Mouse (Mus musculus) cerebellum, postnatal 25 days (tissue): ENCODE results near the gene Gm3238.
"Not testable (repeated sequence)": the region's sequence is repeated elsewhere in the genome, so short reads cannot be mapped to it uniquely, and the experiment has no call there.

Source experiments
- DNase-seq, 2 experiments: peaks; one replicate each; pipeline ENCODE4 v3.0.0; 2021; ENCODE audit warnings: mixed read lengths in 2 of 2

Gm3238 gene

GRCm38 (mm10) chr10:77771225-77771624, at the start of gene Gm3238:
Gm3238 (minus strand) TSS chr10:77771325.
- not testable (repeated sequence) for DNase-seq

- DNase-seq: no peak
Observed at GRCm38 (mm10) chr10:77819203-77819602, 48.1 kb upstream of the Gm3238 start.

- DNase-seq: no peak
Observed at GRCm38 (mm10) chr10:77818523-77818922, 47.4 kb upstream of the Gm3238 start.

- DNase-seq: peak in 1 of 2 experiments; percentile 17
Observed at GRCm38 (mm10) chr10:77815514-77815913, 44.4 kb upstream of the Gm3238 start.

- no peak for DNase-seq
Observed at GRCm38 (mm10) chr10:77814382-77814781, 43.3 kb upstream of the Gm3238 start, which contains the start of gene Gm2696. Gm2696 (plus strand) TSS chr10:77814682.

- no peak for DNase-seq
Observed at GRCm38 (mm10) chr10:77811743-77812142, 40.6 kb upstream of the Gm3238 start, which contains the start of gene Gm9507. Gm9507 (minus strand) TSS chr10:77811843.

- DNase-seq: no peak
Observed at GRCm38 (mm10) chr10:77804095-77804494, 33.0 kb upstream of the Gm3238 start.

GRCm38 (mm10) chr10:77798921-77799508, 27.9 kb upstream of the Gm3238 start, which contains the start of gene Gm19668:
Gm19668 (minus strand) TSS chr10:77799133.
- no peak for DNase-seq

GRCm38 (mm10) chr10:77798164-77798920, 27.2 kb upstream of the Gm3238 start:
- peak in 1 of 2 experiments; percentile 19 for DNase-seq

GRCm38 (mm10) chr10:77797677-77798076, 26.6 kb upstream of the Gm3238 start:
- no peak for DNase-seq

GRCm38 (mm10) chr10:77794976-77795375, 23.9 kb upstream of the Gm3238 start, which contains the start of gene Gm9639:
Gm9639 (minus strand) TSS chr10:77795076.
- DNase-seq: no peak

GRCm38 (mm10) chr10:77788621-77789020, 17.5 kb upstream of the Gm3238 start:
- no peak for DNase-seq

- not testable (repeated sequence) for DNase-seq
Observed at GRCm38 (mm10) chr10:77787876-77788275, 16.8 kb upstream of the Gm3238 start, which contains the start of gene Gm7137. Gm7137 (minus strand) TSS chr10:77788200.

- DNase-seq: not testable (repeated sequence)
Observed at GRCm38 (mm10) chr10:77783396-77783795, 12.3 kb upstream of the Gm3238 start.

GRCm38 (mm10) chr10:77782442-77782841, 11.3 kb upstream of the Gm3238 start, which contains the start of gene Gm3250:
Gm3250 (minus strand) TSS chr10:77782542.
- DNase-seq: not testable (repeated sequence)

GRCm38 (mm10) chr10:77776844-77777243, 5.7 kb upstream of the Gm3238 start, which contains the start of gene Gm7138:
Gm7138 (minus strand) TSS chr10:77776944.
- not testable (repeated sequence) for DNase-seq

- DNase-seq: not testable (repeated sequence)
Observed at GRCm38 (mm10) chr10:77772142-77772541, 1.0 kb upstream of the Gm3238 start.

GRCm38 (mm10) chr10:77769727-77770126, 1.4 kb downstream of the Gm3238 start:
- DNase-seq: no peak

GRCm38 (mm10) chr10:77759582-77759981, 11.5 kb downstream of the Gm3238 start, which contains the start of gene Gm3233:
Gm3233 (minus strand) TSS chr10:77759682.
- DNase-seq: not testable (repeated sequence)

GRCm38 (mm10) chr10:77753448-77753847, 17.7 kb downstream of the Gm3238 start:
- DNase-seq: no peak

- DNase-seq: not testable (repeated sequence)
Observed at GRCm38 (mm10) chr10:77752312-77752711, 18.8 kb downstream of the Gm3238 start.

- DNase-seq: not testable (repeated sequence)
Observed at GRCm38 (mm10) chr10:77751254-77751653, 19.9 kb downstream of the Gm3238 start, which contains the start of gene Gm9736. Gm9736 (minus strand) TSS chr10:77751354.

GRCm38 (mm10) chr10:77750686-77751085, 20.4 kb downstream of the Gm3238 start:
- DNase-seq: peak; percentile 14 to 32
